Mouse (Mus musculus) heart, postnatal 25 days (tissue): ENCODE results near the gene B3gat2. TPM values are rescaled to one million over a fixed set of nuclear protein-coding genes. Genes with fewer than 3 reads are reported as not detected.

ENCODE experiments used
- DNase-seq: peaks from one replicate; pipeline ENCODE4 v3.0.0; 2022; ENCODE audit warnings: low spot score
- intact Hi-C: fragments of 180-260 bp; cut with DNase I; formaldehyde crosslinking; loops from one replicate; pipeline ENCODE4 v1.15.1; 2025
- total RNA-seq, 2 experiments: library from RNA; stranded (reverse); gene quantifications; 2 replicates each; pipeline ENCODE4 v1.2.3; 2021

The B3gat2 gene
- not detected for total RNA-seq

GRCm38 (mm10) chr1:23761502-23762135 is at the start of gene B3gat2:
Gene B3gat2 (plus strand): TSS chr1:23761753.
- intact Hi-C loops = loop anchor here (2.0 to 10.0 kb wide), 2 partner anchors 31 to 413 kb away; partner anchors contain the start of gene Col9a1
- no peak for DNase-seq

- intact Hi-C loops = no loop called here
- no peak for DNase-seq
These were observed 41.2 kb upstream of the B3gat2 start for GRCm38 (mm10) chr1:23720326-23720725.

- intact Hi-C loops = no loop called here
These were observed 40.5 kb upstream of the B3gat2 start for GRCm38 (mm10) chr1:23721036-23721435.

GRCm38 (mm10) chr1:23722469-23723372 is 38.8 kb upstream of the B3gat2 start:
- intact Hi-C loops = no loop called here
- no peak for DNase-seq

More at GRCm38 (mm10) chr1:23721036-23721435, 40.5 kb upstream of the B3gat2 start:
- DNase-seq = no peak

- intact Hi-C loops = no loop called here
- no peak for DNase-seq
These were observed 30.2 kb upstream of the B3gat2 start for GRCm38 (mm10) chr1:23731324-23731723.

- intact Hi-C loops = no loop called here
- no peak for DNase-seq
These were observed 10.6 kb upstream of the B3gat2 start for GRCm38 (mm10) chr1:23750864-23751532.

GRCm38 (mm10) chr1:23753091-23753490 is 8.5 kb upstream of the B3gat2 start:
- no peak for DNase-seq
- intact Hi-C loops = no loop called here

- DNase-seq = no peak
- intact Hi-C loops = no loop called here
These were observed 8.0 kb upstream of the B3gat2 start for GRCm38 (mm10) chr1:23753591-23753990.

- intact Hi-C loops = no loop called here
These were observed 7.2 kb upstream of the B3gat2 start for GRCm38 (mm10) chr1:23754340-23754739.

GRCm38 (mm10) chr1:23754967-23755366 is 6.6 kb upstream of the B3gat2 start:
- intact Hi-C loops = no loop called here
- DNase-seq = no peak

More at GRCm38 (mm10) chr1:23754340-23754739, 7.2 kb upstream of the B3gat2 start:
- DNase-seq = no peak

- DNase-seq = no peak
- intact Hi-C loops = loop anchor here (2.0 to 10.0 kb wide), 2 partner anchors 31 to 413 kb away; partner anchors contain the start of gene Col9a1
These were observed 659 bp downstream of the B3gat2 start for GRCm38 (mm10) chr1:23762136-23762687.

GRCm38 (mm10) chr1:23762782-23763630 is 1.5 kb downstream of the B3gat2 start:
- intact Hi-C loops = loop anchor here (2.0 to 10.0 kb wide), 2 partner anchors 30 to 412 kb away; partner anchors contain the start of gene Col9a1
- DNase-seq = peak; percentile 34

- intact Hi-C loops = loop anchor here (2.0 to 10.0 kb wide), 2 partner anchors 29 to 411 kb away; partner anchors contain the start of gene Col9a1
- DNase-seq = no peak
These were observed 2.2 kb downstream of the B3gat2 start for GRCm38 (mm10) chr1:23763726-23764125.

GRCm38 (mm10) chr1:23764710-23765109 is 3.2 kb downstream of the B3gat2 start:
- intact Hi-C loops = loop anchor here (10.0 kb wide), 1 partner anchor 410 kb away; the partner anchor contains the start of gene Col9a1
- DNase-seq = no peak

- DNase-seq = no peak
- intact Hi-C loops = no loop called here
These were observed 11.5 kb downstream of the B3gat2 start for GRCm38 (mm10) chr1:23773039-23773438.

GRCm38 (mm10) chr1:23792737-23793533 is 31.4 kb downstream of the B3gat2 start:
- DNase-seq = peak; percentile 10
- intact Hi-C loops = loop anchor here (2.0 kb wide), 2 partner anchors 30 to 468 kb away; no protein-coding TSS in a partner anchor

- DNase-seq = no peak
- intact Hi-C loops = no loop called here
These were observed 36.8 kb downstream of the B3gat2 start for GRCm38 (mm10) chr1:23798306-23798705.

- intact Hi-C loops = loop anchor here (10.0 kb wide), 2 partner anchors 313 to 423 kb away; no protein-coding TSS in a partner anchor
- DNase-seq = no peak
These were observed 60.1 kb downstream of the B3gat2 start for GRCm38 (mm10) chr1:23821615-23822014.
